Mouse (Mus musculus): Measurements from ENCODE around the gene Stard7. TPM values are rescaled to one million over a fixed set of nuclear protein-coding genes. Genes with fewer than 3 reads are reported as not detected.

The Stard7 gene
- polyA plus RNA-seq, 1 experiment = 48.7 TPM

Other genes with a start within 250 kb of the Stard7 start
- 41.6 and 46.7 TPM in 2 replicates for gene Blvra, start 199.6 kb upstream of the Stard7 start, polyA plus RNA-seq (2012; rRNA removed)
- gene Ncaph, start 136.3 kb upstream of the Stard7 start, polyA plus RNA-seq (2012; rRNA removed) = 2.6 and 3.2 TPM in 2 replicates
- gene Itpripl1, start 126.8 kb upstream of the Stard7 start, polyA plus RNA-seq (2012; rRNA removed) = 10.4 and 11.0 TPM in 2 replicates
- 3.3 and 3.5 TPM in 2 replicates for gene 1810024B03Rik, start 61.9 kb upstream of the Stard7 start, polyA plus RNA-seq (2012; rRNA removed)
- gene Snrnp200, start 61.8 kb upstream of the Stard7 start, polyA plus RNA-seq (2012; rRNA removed) = 53.1 and 59.2 TPM in 2 replicates
- gene Ciao1, start 22.4 kb upstream of the Stard7 start, polyA plus RNA-seq (2012; rRNA removed) = 62.3 and 68.2 TPM in 2 replicates
- gene Tmem127, start 22.3 kb upstream of the Stard7 start, polyA plus RNA-seq (2012; rRNA removed) = 38.7 and 45.4 TPM in 2 replicates
- 2.9 and 3.0 TPM in 2 replicates for gene Dusp2, start 65.9 kb downstream of the Stard7 start, polyA plus RNA-seq (2012; rRNA removed)
- gene Astl, start 68.4 kb downstream of the Stard7 start, polyA plus RNA-seq (2012; rRNA removed) = not detected in 2 replicates
- 0.03 and 0.09 TPM in 2 replicates for gene Adra2b, start 93.0 kb downstream of the Stard7 start, polyA plus RNA-seq (2012; rRNA removed)
- gene Gpat2, start 155.0 kb downstream of the Stard7 start, polyA plus RNA-seq (2012; rRNA removed) = 0.24 and 0.32 TPM in 2 replicates
- gene Fahd2a, start 174.3 kb downstream of the Stard7 start, polyA plus RNA-seq (2012; rRNA removed) = 30.4 and 41.2 TPM in 2 replicates

All from urinary bladder, adult 2 months (tissue).